In the genomic region with DNA sequence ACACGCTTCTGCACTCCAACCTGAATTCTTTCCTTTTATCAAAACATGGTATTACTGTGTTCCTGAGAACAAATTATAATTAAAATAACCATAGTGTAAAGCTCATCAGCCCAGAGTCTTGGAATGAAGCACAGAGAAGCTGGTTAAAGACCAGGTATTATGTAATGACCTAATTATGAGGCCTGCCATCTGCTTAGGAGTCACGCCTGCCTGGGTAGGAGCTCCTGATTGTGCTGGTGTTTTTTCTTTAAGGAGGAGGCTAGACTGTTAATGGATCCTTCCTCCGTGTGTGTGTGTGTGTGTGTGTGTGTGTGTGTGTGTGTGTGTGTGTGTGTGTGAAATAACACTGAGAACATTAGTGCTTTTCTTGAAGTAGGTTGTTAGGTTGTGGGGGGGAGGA, we compare ENCODE assay signal across 18 mouse cellular contexts. TPM values are rescaled to one million over a fixed set of nuclear protein-coding genes. Genes with fewer than 3 reads are reported as not detected.
DNase-seq lines count a peak whose midpoint lies in the region; ATAC-seq lines count a peak whose summit lies in the region.
"Had no signal": no experiment of that assay in that cellular context is flagged by ENCODE, and none has a peak within 500 bp of the region (broad histone marks: within the 10 kb centered on the region; RNA-seq: fewer than 3 reads in every experiment).

No protein-coding gene starts in this region.

- 49% methylated on average over 3 of the region's 3 CpGs for WGBS in kidney, embryonic 16.5 days

- no peaks in the 10 kb centered on the region for H3K36me3 ChIP-seq in kidney, embryonic 16.5 days (ENCODE audit: insufficient read depth, low read length)
- H3K36me3 ChIP-seq: embryonic facial prominence, embryonic 10.5 days; midbrain, embryonic 13.5 days had no signal

- no peak for ATAC-seq in kidney, embryonic 16.5 days (ENCODE audit: low FRiP score, low TSS enrichment)
- ATAC-seq: midbrain, embryonic 13.5 days had no signal

- no peaks in the 10 kb centered on the region for H3K9me3 ChIP-seq in kidney, embryonic 16.5 days (ENCODE audit: low read length)
- H3K9me3 ChIP-seq: embryonic facial prominence, embryonic 10.5 days; midbrain, embryonic 13.5 days had no signal

- H3K9ac ChIP-seq in kidney, embryonic 16.5 days (replicated peaks; ENCODE audit: low read length): no peak overlapping the region
- H3K9ac ChIP-seq: lung, embryonic 14.5 days; midbrain, embryonic 13.5 days had no signal

- no peaks in the 10 kb centered on the region for H3K27me3 ChIP-seq in kidney, embryonic 16.5 days (ENCODE audit: insufficient read depth, low read length)
- H3K27me3 ChIP-seq: midbrain, embryonic 13.5 days had no signal

- H3K4me3 ChIP-seq in kidney, embryonic 16.5 days (ENCODE audit: low read length): no peak overlapping the region
- H3K4me3 ChIP-seq: embryonic facial prominence, embryonic 10.5 days; erythroblast, embryonic 14.5 days; midbrain, embryonic 13.5 days had no signal

- no peak overlapping the region for H3K27ac ChIP-seq in kidney, embryonic 16.5 days (ENCODE audit: low read length)
- H3K27ac ChIP-seq: embryonic facial prominence, embryonic 10.5 days; midbrain, embryonic 13.5 days had no signal

- DNase-seq in cerebellum, adult 11-12 months: peak; percentile 72
- no peak for DNase-seq in cerebellum, adult 11 months
- DNase-seq in kidney, adult 11 months: peak; percentile 23
- DNase-seq in retina, adult 2 months (ENCODE audit: low read depth, low spot score): peak; percentile 39
- no peak for DNase-seq in retina, embryonic 14.5 days (ENCODE audit: low spot score)
- no peak for DNase-seq in urinary bladder, postnatal 10 days (ENCODE audit: low spot score)
- no peak for DNase-seq in urinary bladder, adult 18-20 months (ENCODE audit: low spot score in 2 of 2)
- DNase-seq: adrenal gland, postnatal 25 days; gastrocnemius, postnatal 36 days; heart, postnatal 36 days; left cerebral cortex, postnatal 4 days; lung, embryonic 14.5 days had no signal

- H3K4me2 ChIP-seq in kidney, embryonic 16.5 days (replicated peaks; ENCODE audit: low read depth, low read length): no peak overlapping the region
- H3K4me2 ChIP-seq: heart, embryonic 11.5 days; liver, embryonic 11.5 days; lung, embryonic 14.5 days; midbrain, embryonic 13.5 days had no signal

- no peaks in the 10 kb centered on the region; the same call in 1 of the 2 replicates for H3K4me1 ChIP-seq in kidney, embryonic 16.5 days (ENCODE audit: insufficient read depth, low read length)
- H3K4me1 ChIP-seq: midbrain, embryonic 13.5 days had no signal

RNA-seq across cellular contexts. Expression of a gene that starts 49.7 kb away (rescaled TPM):
- 9.0 and 13.5 TPM in 2 replicates for polyA plus RNA-seq in kidney, embryonic 16.5 days (2015; fragmentation: Nextera tagmentation; extraction: Ambion mirVana)

Comparison
In these comparisons a context has a peak if more than half of its experiments do, and no peak if none do; other contexts are left out.
1. DNase-seq: peak in cerebellum, adult 11-12 months (single experiment), kidney, adult 11 months (single experiment) and retina, adult 2 months (single experiment); none in cerebellum, adult 11 months (single experiment), retina, embryonic 14.5 days (single experiment), urinary bladder, postnatal 10 days (single experiment) and urinary bladder, adult 18-20 months (0 of 2).